Mouse (Mus musculus) forebrain, embryonic 11.5 days (tissue): ENCODE results near the gene Cdh22. TPM values are rescaled to one million over a fixed set of nuclear protein-coding genes. Genes with fewer than 3 reads are reported as not detected.

Experiments used
- ATAC-seq: fragments of 200-750 bp; cut with Nextera tagmentation; replicated peaks from 2 replicates; pipeline ENCODE4 v1.8.0; 2017; ENCODE audit warnings: moderate TSS enrichment; ENCODE audit not compliant: low FRiP score
- DNase-seq: peaks from one replicate; pipeline ENCODE4 v3.0.0-alpha.2; 2017; ENCODE audit warnings: low spot score
- H3K27ac ChIP-seq: fragments of 300-500 bp; sonication (generic); 2 replicates; pipeline ENCODE4 v1.5.1; 2014; ENCODE audit warnings: low read depth, low read length
- H3K27me3 ChIP-seq: fragments of 300-500 bp; sonication (generic); 2 replicates; pipeline ENCODE4 v1.6.1; 2014; ENCODE audit warnings: mild to moderate bottlenecking, low read length, mixed read lengths; ENCODE audit not compliant: control insufficient read depth, insufficient read depth
- H3K36me3 ChIP-seq: fragments of 300-500 bp; sonication (generic); 2 replicates; pipeline ENCODE4 v1.6.1; 2014; ENCODE audit warnings: mild to moderate bottlenecking, low read length, moderate library complexity, mixed read lengths; ENCODE audit not compliant: control insufficient read depth, insufficient read depth
- H3K4me1 ChIP-seq: fragments of 300-500 bp; sonication (generic); replicated peaks from 2 replicates; pipeline ENCODE4 v1.6.1; 2014; ENCODE audit warnings: low read length, mixed read lengths; ENCODE audit not compliant: control insufficient read depth, insufficient read depth
- H3K4me2 ChIP-seq: fragments of 300-500 bp; sonication (generic); 2 replicates; pipeline ENCODE4 v1.6.1; 2014; ENCODE audit warnings: low read depth, mild to moderate bottlenecking, low read length, moderate library complexity, mixed read lengths; ENCODE audit not compliant: severe bottlenecking
- H3K4me3 ChIP-seq: fragments of 300-500 bp; sonication (generic); 2 replicates; pipeline ENCODE4 v1.5.1; 2014; ENCODE audit warnings: low read depth, low read length
- H3K9ac ChIP-seq: fragments of 300-500 bp; sonication (generic); 2 replicates; pipeline ENCODE4 v1.6.1; 2014; ENCODE audit warnings: low read length
- H3K9me3 ChIP-seq: fragments of 300-500 bp; sonication (generic); 2 replicates; pipeline ENCODE4 v1.6.1; 2016; ENCODE audit warnings: low read length, mixed read lengths; ENCODE audit not compliant: control insufficient read depth
- WGBS: fragments of 180-500 bp; shearing (Covaris S2); extraction: QIAGEN DNeasy Blood & Tissue Kit; methylation state at CpG from one replicate; pipeline ENCODE4 v1.1.7; 2014; 5-methylcytosine and 5-hydroxymethylcytosine counted together
- polyA plus RNA-seq: library from polyadenylated mRNA; unstranded; fragments of >200 nt; fragmentation: Nextera tagmentation; extraction: Ambion mirVana; gene quantifications from 2 replicates; pipeline ENCODE4 v1.2.1, GENCODE M21; 2014

The Cdh22 gene
- polyA plus RNA-seq, 1 experiment from 2014 or later = 6.2 TPM

DNA sequence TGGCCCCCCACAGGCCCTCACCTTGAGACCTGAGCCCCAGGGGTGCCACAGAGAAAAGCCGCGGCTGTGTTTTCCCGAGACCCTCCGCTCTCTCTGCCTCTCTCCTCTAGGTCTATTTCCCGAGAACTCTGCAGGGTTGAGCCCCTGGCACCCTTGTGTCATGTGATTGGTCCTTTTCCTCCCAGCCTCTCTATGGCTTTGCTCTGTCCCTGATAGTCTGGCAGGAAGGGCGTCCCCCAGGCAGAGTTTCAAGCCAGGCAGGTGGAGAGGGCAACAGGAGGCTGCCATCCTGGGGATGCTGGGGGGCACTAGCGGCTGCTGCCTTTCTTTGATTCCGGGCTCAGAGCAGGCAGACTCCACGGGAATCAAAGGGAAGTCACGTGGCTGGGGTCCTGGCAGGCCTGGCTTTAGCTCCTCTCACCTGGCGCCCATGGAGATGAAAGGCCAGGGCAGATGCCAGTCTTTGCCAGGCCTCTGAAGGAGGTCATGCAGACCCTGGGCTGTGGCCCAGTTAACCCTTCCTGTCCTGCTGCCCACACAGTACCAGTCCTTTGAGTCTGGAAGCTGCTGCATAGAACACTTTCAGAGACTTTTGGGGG, 8.6 kb upstream of the Cdh22 start:
- no peak overlapping the region for H3K4me3 ChIP-seq

DNA sequence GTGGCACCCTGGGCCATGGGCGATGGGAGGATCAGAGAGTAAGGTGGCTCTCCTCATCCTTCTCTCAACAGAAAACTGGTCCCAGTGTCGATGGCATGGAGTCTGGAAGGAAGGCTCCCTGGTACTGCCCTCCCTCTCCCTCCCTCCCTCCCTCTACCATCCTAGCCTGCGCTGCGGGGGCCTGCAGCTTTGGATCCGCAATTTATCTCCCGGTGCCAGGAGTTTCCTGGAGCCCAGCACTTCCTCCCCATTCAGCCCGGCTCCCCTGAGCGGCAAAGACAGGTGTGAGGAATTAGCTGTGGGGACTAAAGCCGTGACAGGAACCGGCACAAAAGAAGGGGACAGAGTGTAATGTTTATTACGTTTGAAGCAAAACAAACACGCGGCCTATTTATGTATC, 7.9 kb upstream of the Cdh22 start:
- Histone ChIP-seq H3K4me3 (no peak overlapping the region), H3K9me3 (no peaks in the 10 kb centered on the region), H3K36me3 (no peaks in the 10 kb centered on the region), H3K27ac (no peak overlapping the region), H3K27me3 (peaks cover 65% of the 10 kb centered on the region), H3K4me1 (peaks cover 15% of the 10 kb centered on the region), H3K4me2 (no peak overlapping the region), H3K9ac (no peak overlapping the region)
- ATAC-seq (no peak), DNase-seq (no peak)
- 2% methylated on average over 13 of the region's 13 CpGs for WGBS

More for the DNA sequence above, 8.6 kb upstream of the Cdh22 start:
- no peak overlapping the region for H3K9ac ChIP-seq
- no peak overlapping the region for H3K4me2 ChIP-seq
- WGBS = 3% methylated on average over 11 of the region's 11 CpGs
- H3K4me1 ChIP-seq = peaks cover 15% of the 10 kb centered on the region
- ATAC-seq (0 out of 2 replicates have a peak, but pooled peaks have one; percentile 26), DNase-seq (no peak)
- H3K27me3 ChIP-seq = peaks cover 65% of the 10 kb centered on the region
- no peaks in the 10 kb centered on the region for H3K36me3 ChIP-seq
- no peaks in the 10 kb centered on the region for H3K9me3 ChIP-seq
- H3K27ac ChIP-seq = no peak overlapping the region

GRCm38 (mm10) chr2:165241786-165242185, 7.1 kb upstream of the Cdh22 start:
- no peak overlapping the region for H3K27ac ChIP-seq
- no peak overlapping the region for H3K4me3 ChIP-seq
- peaks cover 64% of the 10 kb centered on the region for H3K27me3 ChIP-seq
- WGBS = 61% methylated on average over 7 of the region's 7 CpGs
- DNase-seq (no peak), ATAC-seq (no peak)
- H3K36me3 ChIP-seq = no peaks in the 10 kb centered on the region
- peaks cover 15% of the 10 kb centered on the region for H3K4me1 ChIP-seq
- H3K4me2 ChIP-seq = no peak overlapping the region
- H3K9me3 ChIP-seq = no peaks in the 10 kb centered on the region
- H3K9ac ChIP-seq = no peak overlapping the region

DNA sequence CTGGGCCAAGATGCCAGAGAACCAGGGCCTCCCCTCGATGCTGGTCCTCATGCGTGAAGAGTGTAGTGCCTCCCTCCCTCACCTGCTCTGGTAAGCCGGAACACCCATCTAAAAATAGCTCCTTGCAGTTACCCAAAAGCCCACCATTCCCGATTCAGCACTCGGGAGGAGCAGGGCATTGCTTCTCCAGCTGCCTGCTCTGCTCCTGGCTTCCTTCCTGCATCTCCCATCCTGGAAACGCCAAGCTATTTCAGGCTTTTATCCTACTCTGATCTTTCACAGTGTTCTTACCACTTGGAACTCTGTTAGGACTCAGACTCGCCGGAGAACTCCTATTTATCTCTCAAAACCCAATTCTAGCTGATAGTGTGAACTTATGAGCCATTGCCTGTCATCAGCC, 5.7 kb upstream of the Cdh22 start:
- peaks cover 71% of the 10 kb centered on the region for H3K27me3 ChIP-seq
- no peak overlapping the region for H3K27ac ChIP-seq
- H3K4me2 ChIP-seq = no peak overlapping the region
- no peaks in the 10 kb centered on the region for H3K36me3 ChIP-seq
- 38% methylated on average over 8 of the region's 8 CpGs for WGBS
- no peak overlapping the region for H3K9ac ChIP-seq
- no peak overlapping the region for H3K4me3 ChIP-seq
- H3K4me1 ChIP-seq = peaks cover 13% of the 10 kb centered on the region
- H3K9me3 ChIP-seq = no peaks in the 10 kb centered on the region
- ATAC-seq (no peak), DNase-seq (no peak)

GRCm38 (mm10) chr2:165239533-165240144, 5.0 kb upstream of the Cdh22 start:
- ATAC-seq (no peak), DNase-seq (no peak)
- H3K4me2 ChIP-seq = no peak overlapping the region
- no peaks in the 10 kb centered on the region for H3K9me3 ChIP-seq
- peaks cover 20% of the 10 kb centered on the region for H3K4me1 ChIP-seq
- H3K9ac ChIP-seq = no peak overlapping the region
- H3K4me3 ChIP-seq = no peak overlapping the region
- peaks cover 73% of the 10 kb centered on the region for H3K27me3 ChIP-seq
- no peaks in the 10 kb centered on the region for H3K36me3 ChIP-seq
- 15% methylated on average over 15 of the region's 15 CpGs for WGBS
- H3K27ac ChIP-seq = no peak overlapping the region

DNA sequence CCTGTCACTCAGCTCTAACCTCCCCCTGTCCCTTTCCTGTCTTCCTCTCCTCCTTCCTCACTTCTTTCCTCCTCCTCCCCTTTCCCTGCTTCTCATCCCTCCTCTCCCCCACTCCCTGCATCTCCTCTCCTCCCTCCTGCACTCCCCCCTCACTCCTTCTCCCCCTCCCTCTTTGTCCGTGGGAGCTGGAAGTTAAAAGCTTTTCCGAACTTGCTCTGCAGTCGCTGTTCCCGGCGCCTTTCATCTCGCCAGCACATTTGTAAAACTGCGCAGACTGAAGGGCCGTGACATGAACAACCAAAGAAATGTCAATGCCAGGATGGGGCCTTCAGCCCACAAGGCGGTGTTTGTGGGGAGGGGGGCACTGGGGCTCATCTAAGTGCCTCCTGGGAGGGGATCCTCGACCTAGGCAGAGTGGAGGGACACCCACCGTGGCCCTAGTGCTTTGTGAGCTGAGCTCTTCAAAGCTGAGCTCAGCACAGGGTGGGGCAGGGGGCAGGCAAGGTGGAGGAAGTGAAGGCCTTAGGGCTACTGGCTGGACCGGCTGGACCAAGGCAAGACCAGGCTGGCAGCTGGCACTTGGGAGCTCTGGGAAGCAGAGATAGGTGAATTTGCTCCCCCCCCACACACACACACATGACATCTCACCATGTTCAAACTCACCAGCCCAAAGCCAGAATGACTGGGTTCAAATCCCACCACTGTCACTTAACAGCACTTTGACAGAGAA, 3.9 kb upstream of the Cdh22 start:
- Histone ChIP-seq H3K27me3 (peaks cover 67% of the 10 kb centered on the region), H3K36me3 (no peaks in the 10 kb centered on the region), H3K4me1 (peaks cover 27% of the 10 kb centered on the region), H3K9me3 (no peaks in the 10 kb centered on the region), H3K9ac (no peak overlapping the region), H3K27ac (no peak overlapping the region), H3K4me2 (no peak overlapping the region), H3K4me3 (no peak overlapping the region)
- no peak for DNase-seq
- ATAC-seq = no peak
- WGBS = 2% methylated on average over 12 of the region's 12 CpGs

DNA sequence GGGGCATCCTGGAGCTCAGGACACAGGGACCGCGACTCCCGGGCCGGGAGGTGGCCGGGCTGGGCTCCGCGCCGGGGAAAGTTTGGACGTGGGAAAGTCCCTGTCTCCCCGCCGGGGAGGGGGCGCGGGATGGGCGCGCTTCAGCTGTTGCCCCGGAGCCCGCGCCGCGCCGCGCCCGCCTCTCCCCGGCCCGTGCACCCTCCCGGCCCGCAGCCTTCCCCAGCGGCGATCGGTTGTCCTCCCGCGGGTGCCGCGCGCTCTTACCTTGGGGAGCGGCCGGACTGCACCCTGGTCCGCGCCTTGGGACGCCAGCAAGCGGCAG, 401 bp downstream of the Cdh22 start:
- peak overlapping the region; percentile 34; the same call in 1 of the 2 replicates for H3K27ac ChIP-seq
- peaks cover 20% of the 10 kb centered on the region for H3K4me1 ChIP-seq
- peak overlapping the region; percentile 67 for H3K4me3 ChIP-seq
- 0% methylated on average over 41 of the region's 41 CpGs for WGBS
- H3K9ac ChIP-seq = peak overlapping the region; percentile 72
- H3K4me2 ChIP-seq = peak overlapping the region; percentile 99
- DNase-seq (peak; percentile 68), ATAC-seq (peak; percentile 40; the same call in 1 of the 2 replicates)
- no peaks in the 10 kb centered on the region for H3K9me3 ChIP-seq
- peaks cover 42% of the 10 kb centered on the region for H3K27me3 ChIP-seq
- no peaks in the 10 kb centered on the region for H3K36me3 ChIP-seq

GRCm38 (mm10) chr2:165233491-165234290, 962 bp downstream of the Cdh22 start:
- peaks cover 20% of the 10 kb centered on the region for H3K4me1 ChIP-seq
- peak; percentile 86 for DNase-seq
- 1% methylated on average over 64 of the region's 82 CpGs for WGBS
- peak; percentile 49 for ATAC-seq
- peak overlapping the region; percentile 99 for H3K4me2 ChIP-seq
- no peak overlapping the region for H3K27ac ChIP-seq
- H3K4me3 ChIP-seq = peak overlapping the region; percentile 67
- no peaks in the 10 kb centered on the region for H3K9me3 ChIP-seq
- H3K36me3 ChIP-seq = no peaks in the 10 kb centered on the region
- peaks cover 37% of the 10 kb centered on the region for H3K27me3 ChIP-seq
- H3K9ac ChIP-seq = peak overlapping the region; percentile 72
